Comparison of ENCODE assay signal across 14 mouse cellular contexts in the genomic region with DNA sequence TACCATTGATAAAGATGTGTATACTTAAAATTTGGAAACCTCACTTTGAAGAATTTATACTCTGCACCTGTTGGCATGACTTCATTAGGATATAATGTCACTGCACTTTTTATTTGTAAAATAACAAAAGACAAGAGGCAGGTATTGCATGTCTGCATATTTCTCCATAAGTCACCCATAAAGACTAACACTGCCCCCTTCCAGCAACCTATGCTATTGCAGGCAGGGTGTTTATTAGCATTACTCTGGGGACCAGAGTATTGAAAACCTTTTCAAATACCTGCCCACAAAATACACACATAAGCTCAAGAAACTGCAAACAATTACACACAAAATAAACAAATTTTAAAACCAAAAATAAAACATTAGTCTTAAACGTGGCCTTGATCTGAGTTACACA. TPM values are rescaled to one million over a fixed set of nuclear protein-coding genes. Genes with fewer than 3 reads are reported as not detected.
DNase-seq lines count a peak whose midpoint lies in the region; ATAC-seq and TF ChIP-seq lines count a peak whose summit lies in the region.
"Had no signal": no experiment of that assay in that cellular context is flagged by ENCODE, and none has a peak within 500 bp of the region (broad histone marks: within the 10 kb centered on the region; RNA-seq: fewer than 3 reads in every experiment).

No protein-coding gene starts in this region.

- TF ChIP-seq CTCF in hindbrain, postnatal 0 days (IDR thresholded peaks at IDR 0.05; ENCODE audit: low read depth) = peak; percentile 47
- peak; percentile 54 for TF ChIP-seq CTCF in midbrain, postnatal 0 days (IDR thresholded peaks at IDR 0.05)

- no peaks in the 10 kb centered on the region for H3K4me1 ChIP-seq in hindbrain, postnatal 0 days (ENCODE audit: insufficient read depth, low read length)
- H3K4me1 ChIP-seq in hindbrain, embryonic 14.5 days (replicated peaks; ENCODE audit: control insufficient read depth, insufficient read depth, low read length) = no peaks in the 10 kb centered on the region
- no peaks in the 10 kb centered on the region for H3K4me1 ChIP-seq in midbrain, postnatal 0 days (ENCODE audit: insufficient read depth, low read length)
- no peaks in the 10 kb centered on the region for H3K4me1 ChIP-seq in midbrain, embryonic 16.5 days (ENCODE audit: control insufficient read depth, insufficient read depth, low read length)
- H3K4me1 ChIP-seq: heart, embryonic 13.5 days; megakaryocyte, embryonic 14.5 days had no signal

- no peaks in the 10 kb centered on the region for H3K36me3 ChIP-seq in hindbrain, postnatal 0 days (ENCODE audit: insufficient read depth, low read length)
- H3K36me3 ChIP-seq in hindbrain, embryonic 14.5 days (replicated peaks; ENCODE audit: control insufficient read depth, insufficient read depth) = no peaks in the 10 kb centered on the region
- H3K36me3 ChIP-seq in midbrain, postnatal 0 days (ENCODE audit: insufficient read depth, low read length) = no peaks in the 10 kb centered on the region
- no peaks in the 10 kb centered on the region for H3K36me3 ChIP-seq in midbrain, embryonic 16.5 days (ENCODE audit: control insufficient read depth, insufficient read depth, low read length)
- H3K36me3 ChIP-seq: heart, embryonic 13.5 days had no signal

- no peaks in the 10 kb centered on the region for H3K27me3 ChIP-seq in hindbrain, postnatal 0 days (ENCODE audit: insufficient read depth, low read length)
- H3K27me3 ChIP-seq in hindbrain, embryonic 14.5 days (ENCODE audit: control insufficient read depth, insufficient read depth, low read length) = no peaks in the 10 kb centered on the region
- no peaks in the 10 kb centered on the region for H3K27me3 ChIP-seq in midbrain, postnatal 0 days (ENCODE audit: insufficient read depth, low read length)
- no peaks in the 10 kb centered on the region for H3K27me3 ChIP-seq in midbrain, embryonic 16.5 days (ENCODE audit: control insufficient read depth, insufficient read depth, low read depth, low read length)
- H3K27me3 ChIP-seq: heart, embryonic 13.5 days; megakaryocyte, embryonic 14.5 days had no signal

- no peak overlapping the region for H3K27ac ChIP-seq in hindbrain, postnatal 0 days
- H3K27ac ChIP-seq in hindbrain, embryonic 14.5 days = no peak overlapping the region
- H3K27ac ChIP-seq in midbrain, postnatal 0 days (ENCODE audit: low read depth, low read length) = no peak overlapping the region
- no peak overlapping the region for H3K27ac ChIP-seq in midbrain, embryonic 16.5 days (ENCODE audit: low read length)
- H3K27ac ChIP-seq: heart, embryonic 13.5 days had no signal

- no peak overlapping the region for H3K4me3 ChIP-seq in hindbrain, postnatal 0 days (ENCODE audit: low read length)
- H3K4me3 ChIP-seq in hindbrain, embryonic 14.5 days (replicated peaks; ENCODE audit: low read length) = no peak overlapping the region
- no peak overlapping the region for H3K4me3 ChIP-seq in midbrain, postnatal 0 days (ENCODE audit: low read depth, low read length)
- no peak overlapping the region for H3K4me3 ChIP-seq in midbrain, embryonic 16.5 days (ENCODE audit: low read depth, low read length)
- H3K4me3 ChIP-seq: heart, embryonic 13.5 days; megakaryocyte, embryonic 14.5 days had no signal

- DNase-seq in cerebellum, adult 9-10 months = peak; percentile 6
- DNase-seq in cerebellum, adult 11 months = no peak
- peak; percentile 16 for DNase-seq in hindbrain, postnatal 0 days (ENCODE audit: low spot score)
- no peak for DNase-seq in hindbrain, embryonic 14.5 days (ENCODE audit: low spot score)
- DNase-seq in midbrain, postnatal 0 days (ENCODE audit: low spot score) = peak; percentile 21
- no peak for DNase-seq in urinary bladder, postnatal 25 days (ENCODE audit: low spot score)

- no peaks in the 10 kb centered on the region for H3K9me3 ChIP-seq in hindbrain, postnatal 0 days (ENCODE audit: low read length)
- H3K9me3 ChIP-seq in hindbrain, embryonic 14.5 days (ENCODE audit: control insufficient read depth, low read length) = no peaks in the 10 kb centered on the region
- no peaks in the 10 kb centered on the region for H3K9me3 ChIP-seq in midbrain, postnatal 0 days (ENCODE audit: low read length)
- no peaks in the 10 kb centered on the region for H3K9me3 ChIP-seq in midbrain, embryonic 16.5 days (replicated peaks; ENCODE audit: control insufficient read depth, low read length, poor library complexity, severe bottlenecking)
- H3K9me3 ChIP-seq: heart, embryonic 13.5 days; megakaryocyte, embryonic 14.5 days had no signal

- ATAC-seq in hindbrain, postnatal 0 days = no peak
- ATAC-seq in hindbrain, embryonic 14.5 days (ENCODE audit: low FRiP score) = no peak
- no peak for ATAC-seq in midbrain, postnatal 0 days (ENCODE audit: low FRiP score)
- ATAC-seq in midbrain, embryonic 16.5 days = no peak
- no peak for ATAC-seq in granulocyte monocyte progenitor cell, adult 5-6 weeks (replicated peaks; ENCODE audit: poor library complexity, severe bottlenecking)

- 58% methylated on average over 1 of the region's 1 CpGs for WGBS in hindbrain, postnatal 0 days
- 47% methylated on average over 1 of the region's 1 CpGs for WGBS in hindbrain, embryonic 14.5 days
- WGBS in midbrain, postnatal 0 days = 54% methylated on average over 1 of the region's 1 CpGs
- WGBS in midbrain, embryonic 16.5 days = 67% methylated on average over 1 of the region's 1 CpGs

- H3K9ac ChIP-seq in hindbrain, postnatal 0 days (replicated peaks; ENCODE audit: low read length) = no peak overlapping the region
- H3K9ac ChIP-seq in hindbrain, embryonic 14.5 days = no peak overlapping the region
- no peak overlapping the region for H3K9ac ChIP-seq in midbrain, postnatal 0 days (replicated peaks; ENCODE audit: low read length, poor library complexity, severe bottlenecking)
- no peak overlapping the region for H3K9ac ChIP-seq in midbrain, embryonic 16.5 days (ENCODE audit: low read depth, low read length)
- H3K9ac ChIP-seq: heart, embryonic 13.5 days had no signal

- H3K4me2 ChIP-seq in hindbrain, postnatal 0 days (ENCODE audit: low read depth, low read length) = no peak overlapping the region
- no peak overlapping the region for H3K4me2 ChIP-seq in hindbrain, embryonic 14.5 days (replicated peaks)
- H3K4me2 ChIP-seq in midbrain, postnatal 0 days (ENCODE audit: low read depth, low read length, poor library complexity, severe bottlenecking) = no peak overlapping the region
- H3K4me2 ChIP-seq in midbrain, embryonic 16.5 days (ENCODE audit: low read length) = no peak overlapping the region
- H3K4me2 ChIP-seq: heart, embryonic 13.5 days had no signal

RNA-seq across cellular contexts. Expression of a gene that starts 32.4 kb away (rescaled TPM):
- not detected in 2 replicates for total RNA-seq in hindbrain, postnatal 0 days (2014; rRNA removed)
- polyA plus RNA-seq in hindbrain, postnatal 0 days (2015; fragmentation: Nextera tagmentation; extraction: Ambion mirVana) = not detected in 2 replicates
- not detected in 2 replicates for polyA plus RNA-seq in hindbrain, embryonic 14.5 days (2014; fragmentation: Nextera tagmentation; extraction: Ambion mirVana)
- not detected in 2 replicates for total RNA-seq in midbrain, postnatal 0 days (2014; rRNA removed)
- not detected in 2 replicates for polyA plus RNA-seq in midbrain, postnatal 0 days (2015; fragmentation: Nextera tagmentation; extraction: Ambion mirVana)
- not detected in 2 replicates for polyA plus RNA-seq in midbrain, embryonic 16.5 days (2015; fragmentation: Nextera tagmentation; extraction: Ambion mirVana)
- not detected in 2 replicates for total RNA-seq in granulocyte monocyte progenitor cell, adult 5-6 weeks (2014; fragmentation: Nextera tagmentation)
- not detected in 2 replicates for total RNA-seq in granulocyte monocyte progenitor cell, adult 5-6 weeks (2017)
- total RNA-seq: adrenal gland, postnatal 36 days; left cerebral cortex, postnatal 25 days had no signal
- polyA plus RNA-seq: heart, embryonic 13.5 days; liver, embryonic 16.5 days; thymus, postnatal 0 days had no signal

RNA-seq across cellular contexts. Expression of a gene that starts 44.9 kb away (rescaled TPM):
- total RNA-seq in hindbrain, postnatal 0 days (2014; rRNA removed) = 3.4 TPM in 1 of 2 replicates, not detected in the other
- polyA plus RNA-seq in hindbrain, postnatal 0 days (2015; fragmentation: Nextera tagmentation; extraction: Ambion mirVana) = 0.54 and 0.86 TPM in 2 replicates
- not detected in 2 replicates for polyA plus RNA-seq in hindbrain, embryonic 14.5 days (2014; fragmentation: Nextera tagmentation; extraction: Ambion mirVana)
- 1.1 TPM in 1 of 2 replicates, not detected in the other for total RNA-seq in midbrain, postnatal 0 days (2014; rRNA removed)
- polyA plus RNA-seq in midbrain, postnatal 0 days (2015; fragmentation: Nextera tagmentation; extraction: Ambion mirVana) = 0.20 and 0.42 TPM in 2 replicates
- not detected in 2 replicates for polyA plus RNA-seq in midbrain, embryonic 16.5 days (2015; fragmentation: Nextera tagmentation; extraction: Ambion mirVana)
- total RNA-seq in granulocyte monocyte progenitor cell, adult 5-6 weeks (2014; fragmentation: Nextera tagmentation) = not detected in 2 replicates
- total RNA-seq in granulocyte monocyte progenitor cell, adult 5-6 weeks (2017) = not detected in 2 replicates
- total RNA-seq: adrenal gland, postnatal 36 days; left cerebral cortex, postnatal 25 days had no signal
- polyA plus RNA-seq: heart, embryonic 13.5 days; liver, embryonic 16.5 days had no signal

Comparison
In these comparisons a context has a peak if more than half of its experiments do, and no peak if none do; other contexts are left out.
1. DNase-seq: peak in cerebellum, adult 9-10 months (single experiment), hindbrain, postnatal 0 days (single experiment) and midbrain, postnatal 0 days (single experiment); none in cerebellum, adult 11 months (single experiment), hindbrain, embryonic 14.5 days (single experiment) and urinary bladder, postnatal 25 days (single experiment).